Mouse (Mus musculus): ENCODE results near the gene Inpp4b. TPM values are rescaled to one million over a fixed set of nuclear protein-coding genes. Genes with fewer than 3 reads are reported as not detected.

The Inpp4b gene
- polyA plus RNA-seq, 1 experiment = 5.5 TPM

DNA sequence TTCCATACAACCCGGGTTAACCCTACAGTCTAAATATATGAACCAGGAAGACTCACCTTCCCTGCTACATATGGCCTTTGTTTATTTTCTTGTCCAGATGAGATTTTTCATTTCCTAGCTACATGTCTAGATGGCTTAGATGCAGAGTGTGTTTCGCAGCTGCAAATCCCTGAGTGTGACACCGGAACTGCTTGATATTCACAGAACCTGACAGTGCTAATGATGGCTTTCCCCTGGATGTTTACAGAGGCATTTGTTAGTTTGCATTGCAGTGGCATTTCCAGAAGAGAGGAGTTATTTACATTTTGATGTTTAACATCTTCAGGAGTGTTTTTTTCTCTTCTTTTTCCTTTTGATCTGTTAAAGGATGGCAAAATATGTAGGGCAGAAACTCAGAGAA is 537.7 kb downstream of the Inpp4b start:
- no peaks in the 10 kb centered on the region for H3K4me1 ChIP-seq (ENCODE audit: control insufficient read depth, insufficient read depth, low read length)
- no peak overlapping the region for H3K27ac ChIP-seq (ENCODE audit: insufficient read depth, low read depth, low read length)
- H3K4me3 ChIP-seq (ENCODE audit: insufficient read depth, low read length) = no peak overlapping the region
- TF ChIP-seq CTCF (IDR thresholded peaks at IDR 0.05; ENCODE audit: low read depth, low read length) (no peak), POLR2A (IDR thresholded peaks at IDR 0.05; ENCODE audit: borderline replicate concordance, low read depth, low read length) (no peak)

DNA sequence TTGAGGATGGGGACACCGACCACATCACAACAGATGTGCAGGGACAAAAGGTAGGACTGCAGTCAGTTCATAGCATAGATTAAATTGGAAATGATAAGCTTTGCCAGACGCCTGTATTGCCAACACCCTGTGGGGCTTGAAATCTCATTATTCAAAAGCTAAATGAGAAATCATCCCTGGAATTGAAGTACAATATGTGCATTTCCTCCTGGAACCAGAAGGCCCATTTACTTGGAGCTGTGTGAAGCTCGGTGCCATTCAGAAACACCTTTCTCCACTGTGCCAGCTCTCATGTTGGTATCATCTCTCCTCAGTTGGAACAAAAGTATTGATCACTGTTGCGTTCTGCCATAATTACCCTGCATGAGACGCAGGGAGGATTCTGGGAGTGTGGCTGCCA is 541.8 kb downstream of the Inpp4b start:
- Histone ChIP-seq H3K4me3 (ENCODE audit: insufficient read depth, low read length) (no peak overlapping the region), H3K4me1 (ENCODE audit: control insufficient read depth, insufficient read depth, low read length) (no peaks in the 10 kb centered on the region), H3K27ac (ENCODE audit: insufficient read depth, low read depth, low read length) (no peak overlapping the region)
- TF ChIP-seq CTCF (IDR thresholded peaks at IDR 0.05; ENCODE audit: low read depth, low read length) = no peak
- no peak for TF ChIP-seq POLR2A (IDR thresholded peaks at IDR 0.05; ENCODE audit: borderline replicate concordance, low read depth, low read length)

DNA sequence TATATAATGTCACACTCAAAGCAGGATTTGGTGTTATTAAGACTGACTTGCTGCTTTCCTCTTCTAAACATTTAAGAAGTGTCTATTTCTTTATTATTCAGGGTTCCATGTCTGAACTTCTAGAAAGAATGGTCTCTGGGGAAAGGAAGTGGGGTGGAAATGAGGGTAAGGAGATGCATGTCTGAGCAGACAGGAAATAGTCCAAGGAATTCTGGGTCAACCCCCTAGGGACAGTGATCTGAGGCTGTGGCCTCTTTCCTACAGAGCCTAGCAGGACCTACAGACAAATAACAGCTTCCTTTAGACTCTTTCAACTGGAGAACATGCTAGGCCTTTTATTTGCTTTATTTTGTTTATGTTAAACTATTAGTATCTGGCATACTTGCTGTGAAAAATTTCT is 546.5 kb downstream of the Inpp4b start:
- TF ChIP-seq CTCF (IDR thresholded peaks at IDR 0.05; ENCODE audit: low read depth, low read length) = no peak
- no peak for TF ChIP-seq POLR2A (IDR thresholded peaks at IDR 0.05; ENCODE audit: borderline replicate concordance, low read depth, low read length)
- Histone ChIP-seq H3K4me3 (ENCODE audit: insufficient read depth, low read length) (no peak overlapping the region), H3K4me1 (ENCODE audit: control insufficient read depth, insufficient read depth, low read length) (no peaks in the 10 kb centered on the region), H3K27ac (ENCODE audit: insufficient read depth, low read depth, low read length) (no peak overlapping the region)

DNA sequence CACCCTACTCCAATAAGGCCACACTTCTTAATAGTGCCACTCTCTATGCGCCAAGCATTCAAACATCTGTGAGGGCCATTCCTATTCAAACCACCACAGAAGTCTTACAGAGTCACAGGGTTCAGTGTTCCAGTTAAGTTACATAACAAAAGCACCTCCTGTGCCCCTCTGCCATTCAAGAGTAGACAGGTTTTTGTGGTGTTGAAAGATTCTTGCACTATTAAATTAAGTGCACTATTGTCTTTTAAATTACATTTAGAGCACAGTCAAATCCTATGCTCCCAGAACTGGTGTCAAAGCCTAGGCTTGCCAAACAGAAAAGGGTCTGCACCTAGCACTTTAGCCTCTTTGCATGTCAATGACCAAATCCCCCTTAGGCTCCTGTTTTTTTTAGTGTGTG is 550.9 kb downstream of the Inpp4b start:
- Histone ChIP-seq H3K4me3 (ENCODE audit: insufficient read depth, low read length) (no peak overlapping the region), H3K4me1 (ENCODE audit: control insufficient read depth, insufficient read depth, low read length) (no peaks in the 10 kb centered on the region), H3K27ac (ENCODE audit: insufficient read depth, low read depth, low read length) (no peak overlapping the region)
- no peak for TF ChIP-seq CTCF (IDR thresholded peaks at IDR 0.05; ENCODE audit: low read depth, low read length)
- TF ChIP-seq POLR2A (IDR thresholded peaks at IDR 0.05; ENCODE audit: borderline replicate concordance, low read depth, low read length) = no peak

DNA sequence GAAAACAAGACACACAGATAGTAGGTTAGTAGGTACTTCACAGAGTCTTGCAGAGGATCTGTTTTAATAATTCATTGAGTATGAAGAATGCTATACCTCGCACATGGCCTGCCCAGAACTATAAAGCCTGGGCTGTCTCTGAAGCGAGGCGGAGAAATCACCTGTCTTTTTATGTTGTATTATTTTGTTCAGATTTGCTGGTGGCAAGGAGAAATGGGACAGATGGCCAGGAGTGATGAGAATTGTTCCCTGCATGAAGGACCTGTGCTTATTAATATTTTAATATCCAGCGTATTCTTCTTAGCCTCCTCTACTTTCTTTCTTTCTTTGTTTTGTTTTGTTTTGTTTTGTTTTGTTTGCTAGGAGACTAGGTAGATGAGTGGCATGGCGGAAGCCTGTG is 604.5 kb downstream of the Inpp4b start:
- no peak overlapping the region for H3K4me3 ChIP-seq (ENCODE audit: insufficient read depth, low read length)
- TF ChIP-seq POLR2A (IDR thresholded peaks at IDR 0.05; ENCODE audit: borderline replicate concordance, low read depth, low read length) (no peak), CTCF (IDR thresholded peaks at IDR 0.05; ENCODE audit: low read depth, low read length) (no peak)
- H3K4me1 ChIP-seq (ENCODE audit: control insufficient read depth, insufficient read depth, low read length) = no peaks in the 10 kb centered on the region
- no peak overlapping the region for H3K27ac ChIP-seq (ENCODE audit: insufficient read depth, low read depth, low read length)

DNA sequence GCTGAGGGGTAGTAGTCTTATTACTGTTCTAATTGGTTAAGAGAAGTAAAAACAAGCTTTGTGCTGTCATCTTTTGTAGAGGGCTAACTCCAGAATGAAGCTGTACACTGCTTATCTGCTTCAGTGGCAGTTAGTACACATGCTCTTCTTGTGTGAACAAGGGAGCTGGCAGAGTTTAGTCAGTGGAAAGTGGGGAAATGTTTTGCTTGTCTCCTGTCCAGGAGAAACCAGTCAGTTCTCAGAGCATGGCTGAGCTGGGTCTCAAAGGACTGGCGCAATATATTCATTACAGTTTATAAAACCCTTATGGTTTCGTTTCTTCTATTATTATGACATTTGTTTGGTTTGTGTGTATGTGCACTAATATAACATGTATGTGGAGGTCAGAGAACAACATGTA is 610.7 kb downstream of the Inpp4b start:
- no peak overlapping the region for H3K4me3 ChIP-seq (ENCODE audit: insufficient read depth, low read length)
- H3K4me1 ChIP-seq (ENCODE audit: control insufficient read depth, insufficient read depth, low read length) = no peaks in the 10 kb centered on the region
- no peak overlapping the region for H3K27ac ChIP-seq (ENCODE audit: insufficient read depth, low read depth, low read length)
- no peak for TF ChIP-seq CTCF (IDR thresholded peaks at IDR 0.05; ENCODE audit: low read depth, low read length)
- TF ChIP-seq POLR2A (IDR thresholded peaks at IDR 0.05; ENCODE audit: borderline replicate concordance, low read depth, low read length) = no peak

DNA sequence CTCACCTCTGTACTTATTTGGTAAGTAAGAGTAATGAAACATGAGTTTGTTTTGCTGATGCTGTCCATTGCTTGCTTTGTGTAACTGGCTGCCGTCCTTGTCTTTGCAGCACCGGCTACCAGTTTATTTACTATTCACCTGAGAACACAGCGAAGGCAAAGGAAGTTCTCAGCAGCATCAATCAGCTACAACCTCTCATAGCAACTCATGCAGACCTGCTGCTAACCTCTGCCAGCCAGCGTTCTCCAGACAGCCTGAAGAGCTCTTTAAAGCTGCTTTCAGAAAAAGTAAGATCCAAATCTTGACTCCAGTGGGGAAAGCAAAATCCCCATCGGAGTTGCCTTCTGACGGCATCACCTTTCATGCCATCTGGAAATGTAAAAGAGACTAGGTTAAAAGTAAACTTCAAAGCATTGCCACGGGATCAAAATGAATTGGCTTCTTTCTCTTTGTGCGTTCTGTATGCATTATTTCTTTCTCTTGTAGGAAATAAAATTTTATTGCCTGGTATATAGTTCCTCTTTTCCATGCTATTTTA is 642.8 kb downstream of the Inpp4b start:
- Histone ChIP-seq H3K4me3 (ENCODE audit: insufficient read depth, low read length) (no peak overlapping the region), H3K27ac (ENCODE audit: insufficient read depth, low read depth, low read length) (no peak overlapping the region), H3K4me1 (ENCODE audit: control insufficient read depth, insufficient read depth, low read length) (no peaks in the 10 kb centered on the region)
- TF ChIP-seq CTCF (IDR thresholded peaks at IDR 0.05; ENCODE audit: low read depth, low read length) (no peak), POLR2A (IDR thresholded peaks at IDR 0.05; ENCODE audit: borderline replicate concordance, low read depth, low read length) (no peak)

DNA sequence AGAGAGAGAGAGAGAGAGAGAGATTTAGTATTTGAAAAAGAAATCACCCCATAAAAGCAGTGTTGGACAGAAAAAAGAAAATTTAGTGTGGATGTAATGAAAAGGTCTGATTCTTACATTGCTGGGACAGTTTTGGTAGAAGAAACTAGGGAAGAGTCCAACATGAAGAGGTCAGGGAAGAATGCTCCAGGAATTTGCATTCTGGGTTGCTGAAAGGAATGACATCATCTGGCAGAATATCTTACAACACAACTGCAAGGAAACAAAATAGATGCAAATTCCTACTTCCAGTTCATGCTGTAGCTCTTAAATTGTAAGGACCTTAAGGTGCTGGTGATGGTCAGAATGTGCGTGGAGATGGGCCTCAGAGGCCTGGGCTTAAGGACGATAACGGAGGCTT is 650.6 kb downstream of the Inpp4b start:
- H3K4me3 ChIP-seq (ENCODE audit: insufficient read depth, low read length) = no peak overlapping the region
- H3K4me1 ChIP-seq (ENCODE audit: control insufficient read depth, insufficient read depth, low read length) = no peaks in the 10 kb centered on the region
- no peak for TF ChIP-seq CTCF (IDR thresholded peaks at IDR 0.05; ENCODE audit: low read depth, low read length)
- TF ChIP-seq POLR2A (IDR thresholded peaks at IDR 0.05; ENCODE audit: borderline replicate concordance, low read depth, low read length) = no peak
- no peak overlapping the region for H3K27ac ChIP-seq (ENCODE audit: insufficient read depth, low read depth, low read length)

DNA sequence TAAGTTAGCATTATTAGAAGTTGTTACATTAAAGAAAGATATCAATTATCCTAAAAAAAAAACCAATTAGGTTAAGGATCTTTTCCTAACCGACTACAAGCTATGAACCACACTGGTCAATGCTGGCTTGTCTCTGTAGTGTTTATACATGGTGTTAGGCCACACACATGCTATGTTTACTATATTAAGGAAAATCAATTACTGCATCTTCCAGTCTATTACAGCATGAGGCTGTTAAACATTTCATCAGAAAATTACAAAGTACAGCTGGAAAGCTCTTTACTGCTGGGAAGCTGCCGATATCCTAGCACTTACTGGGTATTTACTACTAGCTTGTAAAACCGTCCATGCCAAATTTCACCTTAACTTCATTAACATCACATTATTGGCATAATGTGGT is 653.9 kb downstream of the Inpp4b start:
- TF ChIP-seq POLR2A (IDR thresholded peaks at IDR 0.05; ENCODE audit: borderline replicate concordance, low read depth, low read length) = no peak
- no peak for TF ChIP-seq CTCF (IDR thresholded peaks at IDR 0.05; ENCODE audit: low read depth, low read length)
- H3K4me1 ChIP-seq (ENCODE audit: control insufficient read depth, insufficient read depth, low read length) = no peaks in the 10 kb centered on the region
- H3K27ac ChIP-seq (ENCODE audit: insufficient read depth, low read depth, low read length) = no peak overlapping the region
- H3K4me3 ChIP-seq (ENCODE audit: insufficient read depth, low read length) = no peak overlapping the region

DNA sequence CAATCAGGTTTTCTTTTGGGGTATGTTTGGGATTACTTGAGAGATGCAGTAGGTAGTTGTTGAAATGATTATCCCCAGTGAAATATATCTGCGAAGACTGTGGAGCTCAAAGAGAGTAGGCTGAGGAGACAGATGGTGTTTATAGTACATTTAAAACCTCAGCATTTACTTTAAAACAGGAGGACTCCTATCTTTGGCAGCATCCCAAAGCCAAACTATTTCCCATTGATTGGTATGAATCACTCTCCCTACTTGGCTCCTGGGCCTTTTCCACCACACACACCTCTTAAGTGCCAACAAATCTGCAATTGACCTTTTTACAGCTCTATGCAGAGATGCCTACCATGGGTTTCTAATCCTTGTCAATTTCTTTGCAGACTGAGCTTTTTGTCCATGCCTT is 654.5 kb downstream of the Inpp4b start:
- no peak overlapping the region for H3K4me3 ChIP-seq (ENCODE audit: insufficient read depth, low read length)
- H3K27ac ChIP-seq (ENCODE audit: insufficient read depth, low read depth, low read length) = no peak overlapping the region
- no peaks in the 10 kb centered on the region for H3K4me1 ChIP-seq (ENCODE audit: control insufficient read depth, insufficient read depth, low read length)
- TF ChIP-seq CTCF (IDR thresholded peaks at IDR 0.05; ENCODE audit: low read depth, low read length) (no peak), POLR2A (IDR thresholded peaks at IDR 0.05; ENCODE audit: borderline replicate concordance, low read depth, low read length) (no peak)

DNA sequence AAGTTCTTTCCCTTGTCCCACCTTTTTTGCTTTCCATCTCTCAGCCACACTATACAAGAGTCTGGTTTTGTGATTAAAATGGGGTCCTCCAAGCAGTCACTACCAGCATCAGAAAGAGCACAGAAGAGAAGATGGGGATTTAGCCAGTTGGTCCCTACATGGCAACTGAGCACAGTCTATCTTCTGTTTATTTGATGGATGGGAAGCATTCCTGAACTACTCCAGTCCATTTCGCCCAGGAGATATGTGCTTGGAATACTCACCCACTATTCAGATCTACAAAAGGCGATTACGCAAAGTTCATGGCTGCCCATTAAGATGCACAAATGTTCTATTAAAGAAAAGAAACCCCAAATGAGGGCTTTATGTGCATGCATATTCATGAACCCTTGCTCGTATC is 661.8 kb downstream of the Inpp4b start:
- Histone ChIP-seq H3K27ac (ENCODE audit: insufficient read depth, low read depth, low read length) (no peak overlapping the region), H3K4me1 (ENCODE audit: control insufficient read depth, insufficient read depth, low read length) (no peaks in the 10 kb centered on the region), H3K4me3 (ENCODE audit: insufficient read depth, low read length) (no peak overlapping the region)
- no peak for TF ChIP-seq CTCF (IDR thresholded peaks at IDR 0.05; ENCODE audit: low read depth, low read length)
- TF ChIP-seq POLR2A (IDR thresholded peaks at IDR 0.05; ENCODE audit: borderline replicate concordance, low read depth, low read length) = no peak

Measured in bone marrow macrophage, adult 2 months (primary cell).